Mouse (Mus musculus): ENCODE measurements around the gene Cuedc2. TPM values are rescaled to one million over a fixed set of nuclear protein-coding genes. Genes with fewer than 3 reads are reported as not detected.

The Cuedc2 gene
- total and polyA plus RNA-seq, 2 experiments from 2014 or later = 91.7 to 129 TPM

DNA sequence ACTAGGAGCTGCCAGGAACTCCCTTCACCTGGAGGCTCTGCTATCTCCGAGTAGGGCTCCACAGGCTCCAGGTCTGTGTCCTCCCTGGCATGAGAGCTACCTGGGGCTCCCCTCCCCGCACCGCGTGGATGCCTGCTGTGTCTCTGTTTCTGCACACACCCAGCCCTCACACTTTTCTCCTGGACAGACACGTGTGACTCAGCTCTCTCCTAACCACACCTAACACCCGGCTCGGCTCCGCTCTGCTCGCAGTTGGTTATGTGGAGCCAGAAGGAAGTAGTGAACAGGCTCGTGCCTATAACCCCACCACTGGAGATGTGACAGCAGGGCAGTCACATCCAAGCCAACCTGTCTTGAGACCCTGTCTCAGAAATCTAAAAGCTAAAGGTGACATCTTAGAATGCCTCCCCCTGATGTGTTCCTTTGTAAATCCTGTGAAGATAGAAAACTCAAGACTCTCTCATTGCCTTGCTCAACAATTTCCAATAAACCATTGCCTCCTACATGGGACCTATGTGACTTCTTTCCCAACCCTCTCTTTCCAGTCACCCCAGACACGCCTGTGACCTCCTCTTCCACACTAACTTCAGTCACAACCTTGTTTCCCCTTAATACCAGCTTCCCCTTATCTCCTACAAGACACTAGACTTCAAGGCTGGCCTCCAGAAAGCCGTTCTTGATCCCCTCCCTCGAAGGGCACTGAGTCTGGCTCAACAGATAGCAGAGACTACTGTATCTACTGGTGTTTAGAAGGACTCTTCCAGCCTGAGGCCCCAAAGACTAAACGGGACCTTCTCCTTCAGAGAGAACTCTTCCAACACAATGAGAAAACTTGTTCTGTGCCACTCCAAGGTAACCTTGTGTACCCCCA, 23.4 kb downstream of the Cuedc2 start:
- Histone ChIP-seq H3K4me3 (ENCODE audit: low read depth, low read length) (no peak overlapping the region), H3K9me3 (replicated peaks; ENCODE audit: control insufficient read depth, low read length) (no peaks in the 10 kb centered on the region), H3K36me3 (replicated peaks; ENCODE audit: control insufficient read depth, insufficient read depth, low read length) (peaks cover 21% of the 10 kb centered on the region), H3K27ac (ENCODE audit: low read depth) (no peak overlapping the region), H3K27me3 (ENCODE audit: control insufficient read depth, insufficient read depth, low read length) (peaks cover 73% of the 10 kb centered on the region), H3K4me2 (ENCODE audit: low read depth, low read length) (no peak overlapping the region), H3K4me1 (ENCODE audit: control insufficient read depth, insufficient read depth) (no peaks in the 10 kb centered on the region), H3K9ac (replicated peaks; ENCODE audit: low read depth, low read length) (no peak overlapping the region)
- no peak for TF ChIP-seq CTCF (IDR thresholded peaks at IDR 0.05; ENCODE audit: low read depth)
- no peak for TF ChIP-seq EP300 (IDR thresholded peaks at IDR 0.05; ENCODE audit: low read depth)
- DNase-seq (ENCODE audit: low spot score) (no peak), ATAC-seq (ENCODE audit: insufficient read depth, low read depth) (no peak)
- 31% methylated on average over 14 of the region's 14 CpGs for WGBS

DNA sequence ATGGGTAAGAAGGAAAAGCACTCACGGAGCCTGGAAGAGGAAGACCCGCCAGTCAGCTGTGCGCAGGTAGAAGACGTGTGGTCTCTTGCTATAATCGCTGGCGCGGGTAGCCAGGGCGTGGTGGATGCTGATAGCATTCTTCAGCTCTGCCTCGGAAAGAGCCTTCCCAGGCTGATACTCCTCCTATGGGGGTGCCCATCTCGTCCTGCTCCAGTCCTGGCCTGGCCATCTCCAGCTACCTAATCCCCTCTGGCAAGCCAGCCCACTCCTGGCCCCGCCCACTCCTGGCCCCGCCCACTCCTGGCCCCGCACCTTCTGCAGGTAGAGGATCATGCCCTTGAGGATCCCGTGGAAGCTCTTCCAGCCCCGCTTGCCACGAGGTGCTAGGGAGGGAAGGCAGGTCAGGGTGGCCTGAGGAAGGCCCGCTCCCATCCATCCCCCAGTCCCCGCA, 24.3 kb downstream of the Cuedc2 start:
- no peak for ATAC-seq (ENCODE audit: insufficient read depth, low read depth)
- no peak for DNase-seq (ENCODE audit: low spot score)
- no peak overlapping the region for H3K4me2 ChIP-seq (ENCODE audit: low read depth, low read length)
- WGBS = 21% methylated on average over 16 of the region's 18 CpGs
- no peaks in the 10 kb centered on the region for H3K4me1 ChIP-seq (ENCODE audit: control insufficient read depth, insufficient read depth)
- no peaks in the 10 kb centered on the region for H3K9me3 ChIP-seq (replicated peaks; ENCODE audit: control insufficient read depth, low read length)
- H3K4me3 ChIP-seq (ENCODE audit: low read depth, low read length) = no peak overlapping the region
- H3K36me3 ChIP-seq (replicated peaks; ENCODE audit: control insufficient read depth, insufficient read depth, low read length) = peaks cover 28% of the 10 kb centered on the region
- H3K27me3 ChIP-seq (ENCODE audit: control insufficient read depth, insufficient read depth, low read length) = peaks cover 64% of the 10 kb centered on the region
- no peak overlapping the region for H3K9ac ChIP-seq (replicated peaks; ENCODE audit: low read depth, low read length)
- no peak overlapping the region for H3K27ac ChIP-seq (ENCODE audit: low read depth)
- TF ChIP-seq EP300 (IDR thresholded peaks at IDR 0.05; ENCODE audit: low read depth) = no peak
- TF ChIP-seq CTCF (IDR thresholded peaks at IDR 0.05; ENCODE audit: low read depth) = no peak

DNA sequence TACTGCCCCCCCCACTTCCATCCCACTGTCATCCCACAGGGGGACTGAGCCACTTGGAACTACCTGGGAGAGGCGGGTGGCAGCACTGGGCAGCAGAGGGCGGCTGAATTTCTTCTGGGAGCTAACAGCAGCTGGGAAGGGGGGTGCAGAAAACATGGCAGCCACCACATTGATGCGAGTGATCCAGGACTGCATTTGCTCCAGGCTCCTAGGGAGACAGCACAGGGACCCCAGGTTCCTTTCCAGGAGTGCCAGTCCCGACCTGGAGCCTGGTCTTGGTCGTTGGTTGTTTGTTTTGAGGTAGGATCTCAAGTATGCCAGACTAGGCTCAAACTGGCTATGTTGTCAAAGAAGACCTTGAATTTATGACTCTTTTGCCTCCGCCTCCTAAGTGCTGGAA, 24.9 kb downstream of the Cuedc2 start:
- Histone ChIP-seq H3K27me3 (ENCODE audit: control insufficient read depth, insufficient read depth, low read length) (peaks cover 58% of the 10 kb centered on the region), H3K4me1 (ENCODE audit: control insufficient read depth, insufficient read depth) (no peaks in the 10 kb centered on the region), H3K9me3 (replicated peaks; ENCODE audit: control insufficient read depth, low read length) (no peaks in the 10 kb centered on the region), H3K36me3 (replicated peaks; ENCODE audit: control insufficient read depth, insufficient read depth, low read length) (peaks cover 28% of the 10 kb centered on the region), H3K4me2 (ENCODE audit: low read depth, low read length) (no peak overlapping the region), H3K4me3 (ENCODE audit: low read depth, low read length) (no peak overlapping the region), H3K9ac (replicated peaks; ENCODE audit: low read depth, low read length) (no peak overlapping the region), H3K27ac (ENCODE audit: low read depth) (no peak overlapping the region)
- TF ChIP-seq CTCF (IDR thresholded peaks at IDR 0.05; ENCODE audit: low read depth) (no peak), EP300 (IDR thresholded peaks at IDR 0.05; ENCODE audit: low read depth) (no peak)
- DNase-seq (ENCODE audit: low spot score) (no peak), ATAC-seq (ENCODE audit: insufficient read depth, low read depth) (no peak)
- WGBS = 72% methylated on average over 6 of the region's 6 CpGs

DNA sequence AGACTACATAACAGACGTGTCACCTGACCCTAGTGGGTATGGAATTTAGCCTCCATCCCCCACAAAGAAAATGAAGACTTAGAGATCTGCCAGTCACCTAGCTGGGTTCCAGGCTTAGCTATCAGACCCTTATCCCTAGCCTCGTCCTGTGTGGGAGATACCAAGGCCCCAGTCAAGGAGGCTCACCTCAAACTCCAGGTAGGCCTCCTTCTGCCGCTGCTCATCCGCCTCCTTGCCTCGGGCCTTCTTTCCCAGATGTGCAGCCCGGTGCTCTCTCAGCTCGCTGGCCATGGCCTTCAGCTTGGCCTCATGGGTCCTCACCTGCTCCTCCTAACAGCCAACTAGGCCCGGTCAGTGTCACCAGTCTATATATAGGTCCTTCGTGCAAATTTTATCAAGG, 25.4 kb downstream of the Cuedc2 start:
- H3K27me3 ChIP-seq (ENCODE audit: control insufficient read depth, insufficient read depth, low read length) = peaks cover 53% of the 10 kb centered on the region
- ATAC-seq (ENCODE audit: insufficient read depth, low read depth) (no peak), DNase-seq (ENCODE audit: low spot score) (no peak)
- no peak overlapping the region for H3K27ac ChIP-seq (ENCODE audit: low read depth)
- H3K9me3 ChIP-seq (replicated peaks; ENCODE audit: control insufficient read depth, low read length) = no peaks in the 10 kb centered on the region
- 83% methylated on average over 9 of the region's 9 CpGs for WGBS
- H3K4me3 ChIP-seq (ENCODE audit: low read depth, low read length) = no peak overlapping the region
- no peaks in the 10 kb centered on the region for H3K4me1 ChIP-seq (ENCODE audit: control insufficient read depth, insufficient read depth)
- peaks cover 28% of the 10 kb centered on the region for H3K36me3 ChIP-seq (replicated peaks; ENCODE audit: control insufficient read depth, insufficient read depth, low read length)
- H3K4me2 ChIP-seq (ENCODE audit: low read depth, low read length) = no peak overlapping the region
- H3K9ac ChIP-seq (replicated peaks; ENCODE audit: low read depth, low read length) = no peak overlapping the region
- no peak for TF ChIP-seq EP300 (IDR thresholded peaks at IDR 0.05; ENCODE audit: low read depth)
- TF ChIP-seq CTCF (IDR thresholded peaks at IDR 0.05; ENCODE audit: low read depth) = no peak

DNA sequence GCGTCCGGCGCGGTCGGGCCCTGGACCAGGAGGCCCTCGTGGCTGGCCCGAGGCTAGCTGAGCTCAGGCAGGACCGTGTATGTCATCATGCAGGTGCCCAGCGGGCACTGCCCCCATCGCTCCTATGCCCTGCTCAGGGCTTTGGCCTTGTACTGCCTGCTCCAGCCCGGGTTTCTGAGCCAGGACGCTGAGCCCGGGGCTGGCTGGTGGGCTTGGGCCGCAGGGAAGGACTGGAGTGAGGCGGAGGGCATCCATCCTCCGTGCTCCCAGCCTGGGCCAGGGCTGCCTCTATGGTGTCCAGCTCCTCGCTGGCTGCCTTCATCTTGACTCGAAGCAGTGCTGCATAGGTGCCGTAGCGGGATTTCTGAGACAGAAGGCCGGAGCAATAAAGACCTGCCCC, 25.9 kb downstream of the Cuedc2 start:
- H3K9me3 ChIP-seq (replicated peaks; ENCODE audit: control insufficient read depth, low read length) = no peaks in the 10 kb centered on the region
- H3K4me3 ChIP-seq (ENCODE audit: low read depth, low read length) = no peak overlapping the region
- 90% methylated on average over 21 of the region's 21 CpGs for WGBS
- DNase-seq (ENCODE audit: low spot score) (no peak), ATAC-seq (ENCODE audit: insufficient read depth, low read depth) (no peak)
- H3K4me2 ChIP-seq (ENCODE audit: low read depth, low read length) = no peak overlapping the region
- H3K27me3 ChIP-seq (ENCODE audit: control insufficient read depth, insufficient read depth, low read length) = peaks cover 48% of the 10 kb centered on the region
- peaks cover 34% of the 10 kb centered on the region for H3K36me3 ChIP-seq (replicated peaks; ENCODE audit: control insufficient read depth, insufficient read depth, low read length)
- H3K27ac ChIP-seq (ENCODE audit: low read depth) = no peak overlapping the region
- TF ChIP-seq EP300 (IDR thresholded peaks at IDR 0.05; ENCODE audit: low read depth) (no peak), CTCF (IDR thresholded peaks at IDR 0.05; ENCODE audit: low read depth) (no peak)
- no peak overlapping the region for H3K9ac ChIP-seq (replicated peaks; ENCODE audit: low read depth, low read length)
- H3K4me1 ChIP-seq (ENCODE audit: control insufficient read depth, insufficient read depth) = no peaks in the 10 kb centered on the region

Data from heart, postnatal 0 days (tissue).